Mouse (Mus musculus): Measurements from ENCODE around the gene Ahcyl1. TPM values are rescaled to one million over a fixed set of nuclear protein-coding genes. Genes with fewer than 3 reads are reported as not detected.
"Not testable (repeated sequence)": the region's sequence is repeated elsewhere in the genome, so short reads cannot be mapped to it uniquely, and the experiment has no call there.

The Ahcyl1 gene
- polyA plus RNA-seq, 1 experiment = 386 TPM

DNA sequence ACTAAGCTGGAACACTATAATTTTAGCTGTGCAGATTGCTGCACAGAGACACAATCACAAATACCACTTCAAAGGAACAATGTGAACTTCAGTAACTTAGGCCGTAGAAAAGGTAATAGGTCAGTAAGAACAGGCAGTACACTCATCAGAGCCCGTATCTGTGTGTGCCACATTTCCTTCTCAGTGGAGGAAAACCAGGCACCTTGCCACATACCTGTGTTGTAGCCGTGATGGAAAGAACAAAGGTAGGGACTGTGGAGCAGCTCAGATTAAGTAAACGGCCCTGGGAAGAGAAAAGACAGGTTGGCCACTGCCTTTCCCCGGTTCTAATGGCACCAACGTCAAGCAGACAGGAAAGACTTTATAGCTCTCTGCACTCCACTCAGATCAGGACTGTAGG lies 28.9 kb downstream of the Ahcyl1 start:
- DNase-seq = no peak
- H3K27me3 ChIP-seq (ENCODE audit: control insufficient read depth, insufficient read depth, low read length) = no peaks in the 10 kb centered on the region
- H3K4me1 ChIP-seq (ENCODE audit: control insufficient read depth, insufficient read depth, low read length) = no peaks in the 10 kb centered on the region
- no peak for TF ChIP-seq CTCF (IDR thresholded peaks at IDR 0.05; ENCODE audit: borderline replicate concordance, insufficient read depth, low read depth, low read length)
- WGBS = 84% methylated on average over 6 of the region's 6 CpGs
- no peak overlapping the region for H3K4me3 ChIP-seq (replicated peaks; ENCODE audit: insufficient read depth, low read depth, low read length)
- H3K27ac ChIP-seq (ENCODE audit: insufficient read depth, low read length) = no peak overlapping the region

DNA sequence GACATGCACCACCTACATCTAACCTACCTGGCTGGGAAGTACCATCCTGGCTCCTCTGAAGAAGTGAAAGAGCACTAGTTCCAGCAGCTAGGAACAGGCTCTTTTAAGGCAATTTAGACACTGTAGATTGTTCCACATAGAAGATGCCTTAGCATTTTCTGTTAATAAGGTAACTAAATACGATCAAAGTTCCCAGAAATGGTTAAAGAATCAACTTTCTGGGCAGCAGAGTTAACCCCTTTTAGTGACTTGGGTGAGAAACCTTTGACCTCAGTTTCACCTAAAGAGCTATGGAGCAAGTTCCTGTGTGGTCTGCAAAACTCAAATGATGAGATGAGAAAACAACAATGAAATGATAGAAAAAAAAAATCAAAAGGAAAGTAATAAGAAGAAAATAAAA lies 31.7 kb downstream of the Ahcyl1 start:
- H3K4me3 ChIP-seq (replicated peaks; ENCODE audit: insufficient read depth, low read depth, low read length) = no peak overlapping the region
- DNase-seq = no peak
- H3K27ac ChIP-seq (ENCODE audit: insufficient read depth, low read length) = no peak overlapping the region
- no peaks in the 10 kb centered on the region for H3K27me3 ChIP-seq (ENCODE audit: control insufficient read depth, insufficient read depth, low read length)
- H3K4me1 ChIP-seq (ENCODE audit: control insufficient read depth, insufficient read depth, low read length) = no peaks in the 10 kb centered on the region
- WGBS = 86% methylated on average over 1 of the region's 1 CpGs
- TF ChIP-seq POLR2A (IDR thresholded peaks at IDR 0.05; ENCODE audit: borderline replicate concordance, insufficient read depth, low read length) (no peak), CTCF (IDR thresholded peaks at IDR 0.05; ENCODE audit: borderline replicate concordance, insufficient read depth, low read depth, low read length) (no peak)

DNA sequence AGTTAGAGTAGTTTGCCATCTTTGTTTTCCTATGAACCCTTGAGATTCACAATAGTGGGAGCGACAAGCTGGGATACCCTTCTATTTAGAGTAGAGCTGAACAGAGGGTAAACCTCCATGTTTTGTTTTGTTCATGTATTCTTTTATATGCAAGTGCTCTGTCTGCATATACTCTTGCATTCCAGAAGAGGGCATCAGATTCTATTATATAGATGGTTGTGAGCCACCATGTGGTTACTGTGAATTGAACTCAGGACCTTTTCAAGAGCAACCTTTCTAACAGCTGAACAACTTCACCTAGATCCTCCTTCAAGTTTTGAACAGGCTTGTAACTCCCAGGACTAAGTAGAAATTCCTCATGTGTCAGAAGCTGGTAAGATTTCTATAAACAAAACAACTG lies 37.4 kb downstream of the Ahcyl1 start:
- no peak for DNase-seq
- Histone ChIP-seq H3K4me3 (replicated peaks; ENCODE audit: insufficient read depth, low read depth, low read length) (no peak overlapping the region), H3K27ac (ENCODE audit: insufficient read depth, low read length) (no peak overlapping the region), H3K27me3 (ENCODE audit: control insufficient read depth, insufficient read depth, low read length) (no peaks in the 10 kb centered on the region), H3K4me1 (ENCODE audit: control insufficient read depth, insufficient read depth, low read length) (no peaks in the 10 kb centered on the region)
- 97% methylated on average over 1 of the region's 1 CpGs for WGBS
- TF ChIP-seq CTCF (IDR thresholded peaks at IDR 0.05; ENCODE audit: borderline replicate concordance, insufficient read depth, low read depth, low read length) (no peak), POLR2A (IDR thresholded peaks at IDR 0.05; ENCODE audit: borderline replicate concordance, insufficient read depth, low read length) (no peak)

DNA sequence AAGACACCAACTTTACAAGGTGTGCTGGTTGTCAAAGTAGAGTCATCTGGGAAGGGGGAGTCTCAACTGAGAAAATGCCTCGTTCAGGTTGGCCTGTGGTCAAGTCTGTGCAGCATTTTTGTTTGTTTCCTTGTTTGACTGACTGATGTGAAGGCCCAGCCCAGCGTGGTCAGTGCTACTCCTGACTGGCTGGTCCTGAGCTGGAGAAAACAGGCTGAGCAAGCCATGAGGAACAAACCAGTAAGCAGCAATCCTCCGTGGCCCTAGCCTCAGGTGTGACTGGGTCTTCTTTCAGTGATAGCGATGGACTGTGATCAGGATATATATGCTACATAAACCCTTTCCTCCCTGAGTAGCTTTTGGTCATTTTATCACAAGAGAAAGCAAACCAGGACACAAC lies 39.5 kb downstream of the Ahcyl1 start:
- Histone ChIP-seq H3K27ac (ENCODE audit: insufficient read depth, low read length) (no peak overlapping the region), H3K4me1 (ENCODE audit: control insufficient read depth, insufficient read depth, low read length) (no peaks in the 10 kb centered on the region), H3K4me3 (replicated peaks; ENCODE audit: insufficient read depth, low read depth, low read length) (no peak overlapping the region), H3K27me3 (ENCODE audit: control insufficient read depth, insufficient read depth, low read length) (no peaks in the 10 kb centered on the region)
- no peak for DNase-seq
- WGBS = 65% methylated on average over 4 of the region's 4 CpGs
- TF ChIP-seq POLR2A (IDR thresholded peaks at IDR 0.05; ENCODE audit: borderline replicate concordance, insufficient read depth, low read length) = no peak
- no peak for TF ChIP-seq CTCF (IDR thresholded peaks at IDR 0.05; ENCODE audit: borderline replicate concordance, insufficient read depth, low read depth, low read length)

DNA sequence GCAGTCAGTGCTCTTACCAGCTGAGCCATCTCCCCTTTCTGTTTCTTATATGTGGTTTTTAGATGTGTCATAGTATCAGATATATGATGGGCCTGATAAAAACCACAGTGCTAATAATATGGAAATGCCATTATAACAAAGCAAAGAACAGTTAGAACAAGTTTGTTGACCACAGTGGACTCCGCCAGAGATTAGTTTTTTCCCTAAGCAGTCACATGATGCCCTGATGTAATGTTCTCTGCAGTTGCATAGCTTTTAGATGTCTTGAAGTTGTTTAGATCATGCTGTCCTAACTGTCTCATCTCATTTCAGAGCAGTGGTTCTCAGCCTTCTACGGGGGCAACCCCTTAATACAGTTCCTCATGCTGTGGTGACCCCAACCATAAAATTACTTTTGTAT lies 40.2 kb downstream of the Ahcyl1 start:
- H3K27ac ChIP-seq (ENCODE audit: insufficient read depth, low read length) = no peak overlapping the region
- no peaks in the 10 kb centered on the region for H3K27me3 ChIP-seq (ENCODE audit: control insufficient read depth, insufficient read depth, low read length)
- TF ChIP-seq POLR2A (IDR thresholded peaks at IDR 0.05; ENCODE audit: borderline replicate concordance, insufficient read depth, low read length) (no peak), CTCF (IDR thresholded peaks at IDR 0.05; ENCODE audit: borderline replicate concordance, insufficient read depth, low read depth, low read length) (no peak)
- WGBS = 92% methylated on average over 2 of the region's 2 CpGs
- no peaks in the 10 kb centered on the region for H3K4me1 ChIP-seq (ENCODE audit: control insufficient read depth, insufficient read depth, low read length)
- DNase-seq = no peak
- H3K4me3 ChIP-seq (replicated peaks; ENCODE audit: insufficient read depth, low read depth, low read length) = no peak overlapping the region

DNA sequence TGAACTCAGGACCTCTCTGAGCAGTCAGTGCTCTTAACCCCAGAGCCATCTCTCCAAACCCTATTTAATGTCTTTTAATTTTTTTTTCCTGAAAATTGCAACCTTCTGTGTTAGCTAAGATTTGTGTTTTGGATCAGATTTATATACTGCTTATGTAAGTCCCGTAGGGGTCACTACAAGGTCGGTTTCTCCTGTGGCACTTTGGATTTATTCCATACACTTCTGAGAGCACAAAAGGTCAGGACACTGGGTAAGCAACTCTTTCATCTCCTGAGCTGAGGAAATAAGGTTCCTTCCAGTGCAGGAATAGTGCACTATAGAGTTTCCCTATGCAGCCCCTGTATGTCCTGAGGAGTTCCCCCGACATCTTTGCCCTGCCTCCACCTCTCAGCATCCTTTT lies 40.9 kb downstream of the Ahcyl1 start:
- no peak for TF ChIP-seq POLR2A (IDR thresholded peaks at IDR 0.05; ENCODE audit: borderline replicate concordance, insufficient read depth, low read length)
- TF ChIP-seq CTCF (IDR thresholded peaks at IDR 0.05; ENCODE audit: borderline replicate concordance, insufficient read depth, low read depth, low read length) = no peak
- Histone ChIP-seq H3K4me3 (replicated peaks; ENCODE audit: insufficient read depth, low read depth, low read length) (no peak overlapping the region), H3K4me1 (ENCODE audit: control insufficient read depth, insufficient read depth, low read length) (no peaks in the 10 kb centered on the region), H3K27me3 (ENCODE audit: control insufficient read depth, insufficient read depth, low read length) (no peaks in the 10 kb centered on the region), H3K27ac (ENCODE audit: insufficient read depth, low read length) (no peak overlapping the region)
- WGBS = 80% methylated on average over 3 of the region's 3 CpGs
- DNase-seq = no peak

DNA sequence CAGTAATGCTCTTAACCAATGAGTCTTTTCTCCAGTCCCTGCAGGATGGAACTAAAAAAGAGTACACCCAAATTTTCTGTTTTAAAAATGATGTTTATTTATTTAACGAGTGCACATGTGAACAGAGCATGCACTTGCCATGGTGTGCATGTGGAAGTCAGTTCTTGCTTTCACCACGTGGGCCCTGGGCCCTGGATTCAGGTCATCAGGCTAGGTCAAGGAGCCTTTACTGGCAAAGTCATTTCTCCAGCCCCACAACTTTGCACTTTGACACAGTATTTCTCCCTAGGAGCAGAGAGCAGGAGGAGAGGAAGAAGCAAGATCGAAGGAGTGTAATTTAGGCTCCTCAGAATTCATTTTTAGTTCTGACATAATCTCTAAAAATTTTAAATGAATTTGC lies 41.5 kb downstream of the Ahcyl1 start:
- Histone ChIP-seq H3K4me3 (replicated peaks; ENCODE audit: insufficient read depth, low read depth, low read length) (no peak overlapping the region), H3K27me3 (ENCODE audit: control insufficient read depth, insufficient read depth, low read length) (no peaks in the 10 kb centered on the region), H3K4me1 (ENCODE audit: control insufficient read depth, insufficient read depth, low read length) (no peaks in the 10 kb centered on the region), H3K27ac (ENCODE audit: insufficient read depth, low read length) (no peak overlapping the region)
- no peak for DNase-seq
- WGBS = 77% methylated on average over 3 of the region's 3 CpGs
- TF ChIP-seq POLR2A (IDR thresholded peaks at IDR 0.05; ENCODE audit: borderline replicate concordance, insufficient read depth, low read length) (no peak), CTCF (IDR thresholded peaks at IDR 0.05; ENCODE audit: borderline replicate concordance, insufficient read depth, low read depth, low read length) (no peak)

DNA sequence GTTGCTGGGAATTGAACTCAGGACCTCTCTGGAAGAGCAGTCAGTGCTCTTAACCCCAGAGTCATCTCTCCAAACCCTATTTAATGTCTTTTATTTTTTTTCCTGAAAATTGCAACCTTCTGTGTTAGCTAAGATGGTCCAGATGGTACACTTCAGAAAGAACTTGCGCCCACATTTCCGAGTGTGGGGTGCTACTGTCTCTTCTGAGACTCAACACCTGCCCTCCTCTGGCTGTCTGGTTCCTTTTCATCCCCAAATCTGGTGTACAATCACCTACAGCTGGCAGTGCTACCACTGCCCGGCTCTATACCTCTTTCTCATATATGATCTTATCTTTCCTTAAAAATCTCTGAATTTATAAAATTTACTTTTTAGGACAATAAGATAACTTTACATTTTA lies 43.4 kb downstream of the Ahcyl1 start:
- Histone ChIP-seq H3K27me3 (ENCODE audit: control insufficient read depth, insufficient read depth, low read length) (no peaks in the 10 kb centered on the region), H3K4me3 (replicated peaks; ENCODE audit: insufficient read depth, low read depth, low read length) (no peak overlapping the region), H3K4me1 (ENCODE audit: control insufficient read depth, insufficient read depth, low read length) (no peaks in the 10 kb centered on the region), H3K27ac (ENCODE audit: insufficient read depth, low read length) (no peak overlapping the region)
- DNase-seq = no peak
- TF ChIP-seq POLR2A (IDR thresholded peaks at IDR 0.05; ENCODE audit: borderline replicate concordance, insufficient read depth, low read length) (no peak), CTCF (IDR thresholded peaks at IDR 0.05; ENCODE audit: borderline replicate concordance, insufficient read depth, low read depth, low read length) (no peak)
- 92% methylated on average over 3 of the region's 3 CpGs for WGBS

DNA sequence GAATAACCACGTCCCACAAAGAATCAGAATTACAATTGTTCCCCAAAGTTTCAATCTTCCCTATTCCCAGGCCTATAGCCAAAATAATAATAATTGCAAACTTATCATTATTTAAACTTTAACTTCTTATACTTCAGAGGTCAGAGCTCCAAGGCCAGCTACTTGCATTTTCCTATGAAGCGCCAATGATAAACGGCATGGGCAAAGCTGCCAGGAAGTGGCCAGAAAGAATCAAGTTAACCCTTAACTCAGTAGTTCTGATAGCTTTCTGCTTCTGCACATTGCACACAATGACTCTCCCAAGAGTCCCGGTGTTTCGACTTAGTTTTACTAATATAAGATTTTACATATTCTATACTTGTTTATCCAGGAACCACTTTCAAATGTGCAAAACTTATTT lies 46.1 kb downstream of the Ahcyl1 start:
- not testable (repeated sequence) for H3K4me1 ChIP-seq (ENCODE audit: control insufficient read depth, insufficient read depth, low read length); H3K27ac ChIP-seq (ENCODE audit: insufficient read depth, low read length); H3K27me3 ChIP-seq (ENCODE audit: control insufficient read depth, insufficient read depth, low read length); DNase-seq; H3K4me3 ChIP-seq (replicated peaks; ENCODE audit: insufficient read depth, low read depth, low read length)
- 57% methylated on average over 5 of the region's 5 CpGs for WGBS

All from cerebellum, adult 2 months (tissue).